Mouse (Mus musculus) neural tube, embryonic 15.5 days (tissue): ENCODE data around the gene Cited1. TPM values are rescaled to one million over a fixed set of nuclear protein-coding genes. Genes with fewer than 3 reads are reported as not detected.
"Not testable (repeated sequence)": the region's sequence is repeated elsewhere in the genome, so short reads cannot be mapped to it uniquely, and the experiment has no call there.

Source experiments
- ATAC-seq: fragments of 200-750 bp; cut with Nextera tagmentation; 2 replicates; pipeline ENCODE4 v1.8.0; 2017; ENCODE audit warnings: mild to moderate bottlenecking, moderate TSS enrichment, moderate library complexity; ENCODE audit not compliant: low FRiP score
- H3K27ac ChIP-seq: fragments of 300-500 bp; sonication (generic); replicated peaks from 2 replicates; pipeline ENCODE4 v1.5.1; 2015; ENCODE audit warnings: mild to moderate bottlenecking, inconsistent platforms
- H3K27me3 ChIP-seq: fragments of 300-500 bp; sonication (generic); replicated peaks from 2 replicates; pipeline ENCODE4 v1.6.1; 2015; ENCODE audit warnings: inconsistent platforms
- H3K36me3 ChIP-seq: fragments of 300-500 bp; sonication (generic); 2 replicates; pipeline ENCODE4 v1.6.1; 2015; ENCODE audit warnings: inconsistent platforms
- H3K4me1 ChIP-seq: fragments of 300-500 bp; sonication (generic); 2 replicates; pipeline ENCODE4 v1.6.1; 2015; ENCODE audit warnings: inconsistent platforms
- H3K4me2 ChIP-seq: fragments of 300-500 bp; sonication (generic); 2 replicates; pipeline ENCODE4 v1.6.1; 2015; ENCODE audit warnings: inconsistent platforms, mild to moderate bottlenecking, moderate library complexity
- H3K4me3 ChIP-seq: fragments of 300-500 bp; sonication (generic); replicated peaks from 2 replicates; pipeline ENCODE4 v1.5.1; 2015; ENCODE audit warnings: mild to moderate bottlenecking, inconsistent platforms
- H3K9ac ChIP-seq: fragments of 300-500 bp; sonication (generic); replicated peaks from 2 replicates; pipeline ENCODE4 v1.6.1; 2015; ENCODE audit warnings: mild to moderate bottlenecking, inconsistent platforms
- H3K9me3 ChIP-seq: fragments of 300-500 bp; sonication (generic); replicated peaks from 2 replicates; pipeline ENCODE4 v1.6.1; 2016; ENCODE audit warnings: inconsistent platforms
- WGBS: fragments of 180-500 bp; shearing (Covaris S2); methylation state at CpG from one replicate; pipeline ENCODE4 v1.1.7; 2015; ENCODE audit warnings: mixed read lengths; 5-methylcytosine and 5-hydroxymethylcytosine counted together
- polyA plus RNA-seq: library from polyadenylated mRNA; unstranded; fragments of >200 nt; fragmentation: Nextera tagmentation; extraction: Ambion mirVana; gene quantifications from 2 replicates; pipeline ENCODE4 v1.2.1, GENCODE M21; 2015

The Cited1 gene
- polyA plus RNA-seq: 9.9 and 13.2 TPM in 2 replicates

DNA sequence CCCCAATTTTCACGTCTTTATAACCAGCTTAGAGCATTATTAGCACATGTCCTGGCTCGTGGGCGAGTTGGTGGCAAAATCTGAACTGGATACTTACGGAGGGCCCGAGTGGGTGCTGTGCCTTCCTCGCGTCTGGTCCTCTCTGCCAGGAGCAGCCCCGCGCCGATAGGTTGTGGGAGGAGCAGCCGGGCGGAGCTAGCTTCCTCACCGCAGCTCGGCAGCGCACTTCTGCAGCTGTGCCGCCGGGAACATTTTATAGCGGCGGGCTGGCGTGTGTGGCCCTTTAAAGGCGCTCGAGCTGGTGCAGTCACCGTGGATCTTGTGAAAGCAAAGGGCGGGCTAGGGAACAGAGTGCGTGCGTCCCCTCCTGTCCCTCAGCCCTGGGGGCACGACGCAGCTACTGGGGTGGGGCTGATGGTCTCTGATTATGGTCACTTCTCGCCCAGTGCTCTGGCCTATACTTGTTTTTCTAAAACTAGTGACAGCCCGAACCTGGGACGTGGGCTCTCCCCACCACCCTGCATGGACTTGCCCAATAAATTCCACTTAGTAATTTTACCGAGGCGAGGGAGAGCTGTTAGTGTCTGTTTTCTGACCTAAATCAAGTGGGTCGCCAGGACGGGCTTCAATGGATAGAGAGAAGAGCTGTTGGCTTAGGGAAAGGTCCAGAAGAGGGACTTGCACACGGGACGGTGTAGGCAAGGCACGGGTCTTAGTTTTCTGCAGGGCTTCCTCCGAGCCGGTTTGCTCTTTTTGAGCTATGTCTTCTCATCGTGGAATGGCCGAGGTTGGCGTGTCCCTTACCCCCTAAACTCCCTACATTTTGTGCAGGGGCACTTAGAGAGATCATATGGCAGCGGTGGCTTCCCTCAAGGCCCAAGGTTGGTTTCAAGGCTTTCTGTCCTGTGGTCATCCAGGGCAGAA is at the start of gene Cited1:
TSS of gene Cited1 (minus strand) at position 245 of the 924 bp plus-strand sequence.
- Histone ChIP-seq H3K4me1 (peaks cover 29% of the 10 kb centered on the region), H3K27me3 (peaks cover 54% of the 10 kb centered on the region), H3K9ac (peak within 1 kb of the TSS; percentile 50), H3K27ac (peak within 1 kb of the TSS; percentile 63), H3K4me2 (peak within 1 kb of the TSS; percentile 90), H3K36me3 (no peaks in the 10 kb centered on the region), H3K4me3 (peak within 1 kb of the TSS; percentile 57), H3K9me3 (no peaks in the 10 kb centered on the region)
- 19% methylated on average over 44 of the region's 44 CpGs for WGBS
- peak; percentile 95 for ATAC-seq

DNA sequence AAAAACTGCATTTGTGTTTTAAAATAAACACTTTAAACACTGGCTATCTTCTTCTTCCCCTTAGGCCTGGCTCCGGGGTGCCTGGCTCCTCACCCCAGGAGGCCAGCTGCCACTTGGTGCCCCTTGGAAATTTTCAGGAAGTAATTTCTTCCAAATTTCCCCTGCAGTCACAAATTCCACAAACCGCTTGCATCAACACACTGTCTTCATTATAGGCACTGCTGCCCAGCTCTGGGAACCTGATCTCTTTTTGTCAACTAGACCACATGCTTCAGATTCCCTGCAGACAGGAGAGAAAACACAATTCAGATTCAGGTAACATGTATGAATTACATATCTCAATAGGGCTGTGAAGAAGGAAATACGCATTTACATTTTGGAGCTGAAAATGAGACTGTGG is 32.9 kb upstream of the Cited1 start:
- Histone ChIP-seq H3K9me3 (no peaks in the 10 kb centered on the region), H3K4me3 (no peak overlapping the region), H3K36me3 (no peaks in the 10 kb centered on the region), H3K4me1 (no peaks in the 10 kb centered on the region), H3K27ac (no peak overlapping the region), H3K9ac (no peak overlapping the region), H3K4me2 (no peak overlapping the region), H3K27me3 (peaks cover 31% of the 10 kb centered on the region)
- ATAC-seq: no peak
- WGBS: 86% methylated on average over 3 of the region's 3 CpGs

DNA sequence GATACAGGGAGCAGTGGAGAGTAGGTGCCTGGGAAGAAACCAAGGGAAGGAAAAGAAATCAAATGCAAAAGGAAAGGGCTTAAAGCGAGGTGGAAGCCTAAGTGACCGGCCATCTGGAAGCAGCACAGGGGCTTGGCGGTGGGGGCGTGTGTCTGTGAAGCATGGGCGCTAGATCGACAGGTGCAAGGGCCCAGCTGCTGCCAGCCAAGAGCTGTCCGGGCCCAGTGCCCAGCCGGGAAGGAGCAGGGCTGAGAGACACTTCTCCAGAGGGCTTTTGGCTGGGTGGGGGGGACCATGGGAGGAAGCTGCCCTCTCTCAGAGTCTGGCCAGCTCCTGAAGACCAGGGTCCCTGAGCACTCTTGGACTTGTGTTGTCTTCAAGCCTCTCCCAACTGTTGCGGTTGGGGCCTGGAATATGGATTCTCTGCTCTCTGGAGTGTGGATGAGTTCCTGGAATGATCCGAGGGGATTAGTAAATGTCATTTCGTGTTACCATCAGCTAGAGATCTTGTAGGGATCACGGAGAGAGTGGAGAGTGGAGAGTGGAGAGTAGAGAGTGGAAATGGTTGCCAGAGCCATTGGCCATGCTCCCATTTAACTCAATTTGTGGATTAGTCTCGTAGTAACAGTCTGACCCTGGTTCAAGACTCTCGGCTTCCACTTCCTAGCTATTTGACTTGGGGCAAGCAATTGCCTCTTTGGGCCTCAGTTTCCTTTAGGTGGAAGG is 10.8 kb upstream of the Cited1 start:
- no peak for ATAC-seq
- Histone ChIP-seq H3K27ac (no peak overlapping the region), H3K9ac (no peak overlapping the region), H3K4me3 (no peak overlapping the region), H3K27me3 (peaks cover 15% of the 10 kb centered on the region), H3K9me3 (no peaks in the 10 kb centered on the region), H3K4me1 (no peaks in the 10 kb centered on the region), H3K4me2 (no peak overlapping the region), H3K36me3 (no peaks in the 10 kb centered on the region)
- WGBS: 72% methylated on average over 14 of the region's 14 CpGs

DNA sequence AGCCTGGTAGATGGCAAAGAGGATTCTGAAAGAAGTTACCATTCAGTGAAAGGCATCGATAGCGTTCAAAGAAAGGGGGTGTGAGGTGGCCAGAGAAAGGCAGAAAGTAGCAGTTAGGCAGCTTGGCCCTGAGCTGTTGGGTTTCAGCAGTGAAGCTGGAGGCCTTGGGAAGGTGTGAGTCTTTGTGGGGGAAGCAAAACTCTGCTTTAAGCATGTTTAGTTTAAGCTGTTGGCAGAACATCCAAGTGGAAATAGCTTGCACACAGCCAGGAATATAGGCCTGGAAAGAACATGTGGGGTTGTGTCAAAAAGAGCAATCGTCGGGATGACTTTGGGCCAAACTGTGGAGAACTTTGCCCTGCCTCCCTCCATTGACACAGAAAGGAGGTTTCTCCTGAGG is 7.8 kb upstream of the Cited1 start:
- no peak overlapping the region for H3K27ac ChIP-seq
- H3K27me3 ChIP-seq: peaks cover 18% of the 10 kb centered on the region
- H3K4me2 ChIP-seq: no peak overlapping the region
- no peak for ATAC-seq
- H3K9me3 ChIP-seq: no peaks in the 10 kb centered on the region
- no peak overlapping the region for H3K9ac ChIP-seq
- WGBS: 91% methylated on average over 4 of the region's 4 CpGs
- H3K4me1 ChIP-seq: no peaks in the 10 kb centered on the region
- H3K4me3 ChIP-seq: no peak overlapping the region
- no peaks in the 10 kb centered on the region for H3K36me3 ChIP-seq

DNA sequence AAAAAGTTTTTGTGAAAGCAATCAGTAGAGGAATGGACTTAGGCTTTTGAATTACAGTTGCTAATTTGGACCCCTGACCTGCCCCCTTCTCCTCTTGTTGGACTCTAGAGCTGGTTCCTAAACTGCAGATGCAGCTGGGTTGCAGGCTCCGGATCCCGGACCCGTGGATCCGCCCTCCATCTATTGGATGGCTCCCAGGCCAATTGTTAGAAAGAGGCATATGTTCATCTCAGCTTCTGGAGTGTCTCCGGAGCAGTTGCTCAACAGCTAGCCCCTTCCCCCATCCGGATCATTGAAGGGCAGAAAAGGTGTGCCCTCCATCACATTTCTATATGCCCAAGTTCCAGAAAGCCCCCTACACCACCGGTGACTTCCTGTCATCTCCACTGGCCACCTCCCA is 1.9 kb upstream of the Cited1 start:
- peaks cover 29% of the 10 kb centered on the region for H3K4me1 ChIP-seq
- H3K36me3 ChIP-seq: no peaks in the 10 kb centered on the region
- no peak overlapping the region for H3K9ac ChIP-seq
- WGBS: 36% methylated on average over 7 of the region's 7 CpGs
- H3K4me2 ChIP-seq: peak overlapping the region; percentile 90
- peaks cover 45% of the 10 kb centered on the region for H3K27me3 ChIP-seq
- peak overlapping the region; percentile 24 for H3K4me3 ChIP-seq
- H3K9me3 ChIP-seq: no peaks in the 10 kb centered on the region
- ATAC-seq: no peak
- H3K27ac ChIP-seq: no peak overlapping the region

DNA sequence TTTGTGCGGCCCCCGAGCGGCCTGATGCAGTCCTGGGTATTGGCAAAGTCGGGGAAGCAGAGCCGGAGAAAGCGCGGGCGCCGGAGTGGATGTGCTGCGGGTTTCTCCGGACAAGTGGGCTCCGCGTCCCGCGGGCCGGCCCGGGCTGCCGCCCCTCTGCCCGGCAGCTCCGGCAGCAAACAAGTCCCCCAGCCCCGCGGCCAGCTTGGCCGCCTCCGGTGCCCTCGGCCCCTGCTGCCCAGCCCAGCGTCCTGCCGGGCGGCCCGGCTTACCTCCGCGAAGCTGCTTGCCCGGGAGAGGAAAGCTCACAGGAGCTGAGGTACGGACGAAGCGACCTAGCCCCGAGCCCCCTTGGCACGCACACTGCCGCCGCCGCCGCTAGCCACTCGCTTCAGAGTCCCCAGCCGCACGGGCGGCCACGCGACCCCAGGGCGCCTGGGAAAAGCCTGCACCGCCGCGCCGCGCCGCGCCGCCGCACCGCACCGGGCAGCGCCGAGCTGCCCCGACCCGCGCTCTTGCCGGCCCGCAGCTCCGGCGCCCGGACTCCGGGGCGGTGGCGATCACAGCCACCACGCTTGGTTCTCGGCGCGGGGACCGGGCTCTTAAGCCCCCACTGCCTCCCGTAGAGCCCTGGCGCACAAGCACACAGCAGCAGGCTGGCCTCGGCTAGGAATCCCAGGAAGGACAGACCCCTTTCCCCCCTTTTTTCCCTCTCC is 602 bp downstream of the Cited1 start:
- H3K4me1 ChIP-seq: peaks cover 29% of the 10 kb centered on the region
- 16% methylated on average over 41 of the region's 80 CpGs for WGBS
- H3K27me3 ChIP-seq: peaks cover 58% of the 10 kb centered on the region
- peak overlapping the region; percentile 57 for H3K4me3 ChIP-seq
- H3K4me2 ChIP-seq: peak overlapping the region; percentile 90
- H3K36me3 ChIP-seq: no peaks in the 10 kb centered on the region
- ATAC-seq: peak; percentile 73
- peak overlapping the region; percentile 63 for H3K27ac ChIP-seq
- H3K9ac ChIP-seq: peak overlapping the region; percentile 50
- H3K9me3 ChIP-seq: no peaks in the 10 kb centered on the region

DNA sequence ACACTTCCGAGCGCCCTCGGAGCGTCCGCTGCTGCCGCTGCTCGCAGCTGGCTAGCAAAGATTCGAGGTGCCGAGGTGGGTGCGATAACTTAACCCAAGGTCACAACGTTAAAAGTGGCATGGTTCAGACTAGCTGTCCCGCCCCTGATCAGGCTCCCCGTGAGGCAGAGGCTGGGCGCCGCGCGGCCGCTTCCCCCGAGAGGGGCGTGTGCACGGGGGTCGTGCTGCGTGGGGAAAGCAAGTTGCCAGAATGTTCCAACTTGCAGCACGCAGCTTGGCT is 1.1 kb downstream of the Cited1 start:
- Histone ChIP-seq H3K27me3 (peaks cover 58% of the 10 kb centered on the region), H3K4me2 (peak overlapping the region; percentile 90), H3K36me3 (no peaks in the 10 kb centered on the region), H3K27ac (no peak overlapping the region), H3K4me3 (peak overlapping the region; percentile 57), H3K4me1 (peaks cover 29% of the 10 kb centered on the region), H3K9me3 (no peaks in the 10 kb centered on the region), H3K9ac (peak overlapping the region; percentile 17; the same call in 1 of the 2 replicates)
- no peak for ATAC-seq
- 17% methylated on average over 23 of the region's 24 CpGs for WGBS

DNA sequence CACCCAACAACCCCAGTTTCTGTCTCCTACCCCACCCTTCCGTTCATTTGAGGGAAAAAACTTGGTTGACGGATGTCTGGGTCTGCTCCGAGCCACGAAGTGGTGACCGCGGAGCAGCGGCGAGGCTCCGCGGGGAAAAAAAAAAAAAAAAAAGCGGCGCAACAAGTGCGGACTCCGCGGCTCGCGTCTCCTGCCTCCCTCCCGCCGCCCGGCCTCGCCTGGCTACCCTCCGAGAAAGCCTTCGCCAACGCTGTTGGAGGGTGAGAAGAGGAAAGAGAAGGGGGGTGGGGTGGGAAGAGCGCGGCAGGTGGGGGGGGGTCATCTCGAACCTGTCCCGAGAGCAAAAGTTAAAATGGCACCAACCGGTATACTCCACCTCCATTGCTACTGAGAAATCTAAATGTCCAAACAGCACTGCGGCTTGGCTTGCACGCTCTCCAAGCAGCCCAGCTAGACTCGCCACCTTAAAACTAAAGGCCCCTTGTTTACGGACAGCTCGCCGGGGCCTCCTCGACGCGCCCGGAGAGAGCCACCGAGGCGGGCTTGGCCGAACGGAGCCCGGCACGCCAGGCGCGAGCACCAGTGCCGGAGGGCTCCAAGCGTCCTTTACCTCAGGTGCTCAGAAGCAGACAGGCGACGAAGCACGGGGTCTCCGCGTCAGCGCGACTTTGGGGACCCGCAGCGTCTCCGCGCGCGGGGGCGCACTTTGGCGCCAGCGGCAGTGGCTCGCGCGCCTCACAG is 1.7 kb downstream of the Cited1 start:
- Histone ChIP-seq H3K4me1 (peaks cover 29% of the 10 kb centered on the region), H3K36me3 (no peaks in the 10 kb centered on the region), H3K9me3 (no peaks in the 10 kb centered on the region), H3K27ac (no peak overlapping the region), H3K4me2 (peak overlapping the region; percentile 90), H3K4me3 (peak overlapping the region; percentile 57), H3K9ac (peak overlapping the region; percentile 17; the same call in 1 of the 2 replicates), H3K27me3 (peaks cover 58% of the 10 kb centered on the region)
- ATAC-seq: 0 out of 2 replicates have a peak, but pooled peaks have one; percentile 16
- WGBS: 21% methylated on average over 67 of the region's 68 CpGs

DNA sequence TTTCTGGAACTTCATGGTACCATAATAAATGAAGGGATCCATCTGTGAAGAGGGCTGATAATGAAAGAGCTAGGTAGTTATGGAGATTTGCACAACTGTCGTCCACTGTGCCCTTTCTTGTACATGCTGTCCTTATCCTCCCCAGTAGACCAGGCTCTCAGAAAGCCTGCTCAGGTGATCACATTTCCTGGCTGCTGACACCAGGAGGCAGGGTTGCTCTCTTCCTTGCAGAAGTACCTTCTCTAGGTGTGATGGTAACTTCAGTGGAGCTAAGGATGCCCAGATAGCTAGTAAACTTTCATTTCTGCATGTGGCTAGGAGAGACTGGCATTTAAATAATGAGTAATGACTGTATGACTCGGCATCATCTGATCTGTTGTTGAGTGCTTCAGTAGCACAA is 7.6 kb downstream of the Cited1 start:
- Histone ChIP-seq H3K27me3 (peaks cover 32% of the 10 kb centered on the region), H3K9me3 (no peaks in the 10 kb centered on the region), H3K36me3 (no peaks in the 10 kb centered on the region), H3K4me1 (no peaks in the 10 kb centered on the region), H3K4me2 (no peak overlapping the region), H3K9ac (no peak overlapping the region), H3K27ac (no peak overlapping the region), H3K4me3 (no peak overlapping the region)
- 72% methylated on average over 2 of the region's 2 CpGs for WGBS
- ATAC-seq: no peak

DNA sequence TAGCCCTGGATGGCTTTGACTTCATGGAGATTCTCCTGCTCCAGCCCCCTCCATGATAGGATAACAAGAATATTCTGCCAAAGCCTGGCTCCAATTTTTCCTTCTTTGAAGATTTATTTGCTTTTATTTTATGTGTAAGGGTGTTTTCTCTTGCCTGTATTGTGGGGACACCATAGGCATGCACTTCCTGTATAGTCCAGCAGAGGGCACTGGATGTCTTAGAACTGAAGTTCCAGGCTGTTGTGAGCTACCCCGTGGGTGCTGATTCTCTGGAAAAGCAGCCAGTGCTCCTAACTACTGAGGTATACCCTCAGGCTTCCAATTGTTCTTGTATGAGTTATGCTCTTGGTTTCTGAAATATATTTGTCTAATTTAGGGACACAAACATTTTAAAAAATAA is 32.9 kb downstream of the Cited1 start:
- no peak overlapping the region for H3K4me3 ChIP-seq
- H3K4me2 ChIP-seq: no peak overlapping the region
- no peak overlapping the region for H3K27ac ChIP-seq
- no peaks in the 10 kb centered on the region; the same call in 1 of the 2 replicates for H3K27me3 ChIP-seq
- 0 out of 2 replicates have a peak, but pooled peaks cover 2% of the 10 kb centered on the region for H3K9me3 ChIP-seq
- no peaks in the 10 kb centered on the region for H3K4me1 ChIP-seq
- no peak for ATAC-seq
- no peaks in the 10 kb centered on the region for H3K36me3 ChIP-seq
- no peak overlapping the region for H3K9ac ChIP-seq
- WGBS: 16% methylated on average over 1 of the region's 1 CpGs

DNA sequence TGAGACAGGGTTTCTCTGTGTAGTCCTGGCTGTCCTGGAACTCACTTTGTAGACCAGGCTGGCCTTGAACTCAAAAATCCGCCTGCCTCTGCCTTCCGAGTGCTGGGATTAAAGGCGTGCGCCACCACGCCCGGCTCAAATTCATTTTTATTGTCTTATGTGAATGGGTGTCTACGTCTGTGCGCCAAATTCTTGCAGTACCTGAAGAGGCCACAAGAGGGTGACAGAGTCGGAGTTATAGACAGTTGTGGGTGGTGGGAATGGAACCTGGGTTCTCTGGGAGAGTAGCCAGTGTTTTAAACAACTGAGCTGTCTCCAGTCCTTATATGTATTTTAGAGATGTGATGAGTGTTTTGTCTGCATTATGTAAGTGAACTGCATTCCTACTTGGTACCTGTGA is 36.6 kb downstream of the Cited1 start:
- not testable (repeated sequence) for H3K9ac ChIP-seq, H3K4me2 ChIP-seq, H3K27me3 ChIP-seq, H3K36me3 ChIP-seq, ATAC-seq, H3K9me3 ChIP-seq, H3K4me1 ChIP-seq, H3K27ac ChIP-seq, H3K4me3 ChIP-seq
- 37% methylated on average over 9 of the region's 9 CpGs for WGBS
